Mouse (Mus musculus): Measurements from ENCODE around the gene Gbf1. TPM values are rescaled to one million over a fixed set of nuclear protein-coding genes. Genes with fewer than 3 reads are reported as not detected.

Gbf1 gene
- total RNA-seq, 2 experiments from 2014 or later = 100 TPM

- intact Hi-C loops (cut with DNase I) = no loop called here
- DNase-seq (ENCODE audit: extremely low spot score in 1 of 2, low spot score in 2 of 2) = peak in 1 of 2 experiments; percentile 63
Measured at GRCm38 (mm10) chr19:46321101-46321943, 169.0 kb downstream of the Gbf1 start.

DNA sequence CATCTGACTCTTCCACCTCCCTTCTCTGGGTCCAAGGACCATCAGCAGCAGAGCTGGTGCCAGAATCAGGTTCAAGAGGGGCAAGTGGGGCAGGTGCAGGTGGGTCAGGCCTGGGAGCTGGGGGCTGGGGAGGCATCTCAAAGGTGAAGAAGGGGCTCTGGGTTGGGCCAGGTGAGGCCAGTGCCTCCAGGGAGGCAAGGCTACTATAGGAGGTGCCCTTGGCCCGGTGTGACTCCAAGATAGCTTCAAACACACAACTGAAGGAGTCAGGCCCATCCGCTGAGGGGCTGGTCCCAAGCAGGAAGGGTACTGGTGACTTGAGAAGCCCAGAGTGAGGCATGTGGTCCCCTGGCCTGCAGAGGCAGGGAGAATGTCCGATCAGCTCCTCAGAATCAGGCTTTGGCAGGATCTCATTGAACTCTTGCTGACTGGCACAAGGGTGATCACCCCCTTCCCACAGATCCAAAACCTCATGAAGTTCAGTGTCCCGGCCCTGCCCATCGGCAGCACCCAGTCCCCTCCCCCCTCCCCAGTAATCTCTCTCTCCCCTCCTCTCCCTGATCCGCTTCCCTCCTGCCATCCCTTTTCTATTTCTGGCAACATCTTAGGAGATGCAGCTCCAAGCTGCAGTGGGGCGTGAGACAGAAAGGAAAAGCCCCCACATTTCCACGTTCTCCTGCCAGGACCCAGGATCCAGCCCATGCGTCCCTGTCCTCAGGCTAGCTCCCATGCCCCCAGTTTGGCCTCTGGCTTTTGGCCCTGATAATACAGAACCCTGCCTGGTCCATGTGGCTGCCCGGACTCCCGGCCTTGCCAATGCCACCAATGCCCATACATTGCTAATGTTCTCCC lies 170.1 kb downstream of the Gbf1 start:
- intact Hi-C loops (cut with DNase I) = no loop called here
- DNase-seq (ENCODE audit: extremely low spot score in 1 of 2, low spot score in 2 of 2) = no peak

DNA sequence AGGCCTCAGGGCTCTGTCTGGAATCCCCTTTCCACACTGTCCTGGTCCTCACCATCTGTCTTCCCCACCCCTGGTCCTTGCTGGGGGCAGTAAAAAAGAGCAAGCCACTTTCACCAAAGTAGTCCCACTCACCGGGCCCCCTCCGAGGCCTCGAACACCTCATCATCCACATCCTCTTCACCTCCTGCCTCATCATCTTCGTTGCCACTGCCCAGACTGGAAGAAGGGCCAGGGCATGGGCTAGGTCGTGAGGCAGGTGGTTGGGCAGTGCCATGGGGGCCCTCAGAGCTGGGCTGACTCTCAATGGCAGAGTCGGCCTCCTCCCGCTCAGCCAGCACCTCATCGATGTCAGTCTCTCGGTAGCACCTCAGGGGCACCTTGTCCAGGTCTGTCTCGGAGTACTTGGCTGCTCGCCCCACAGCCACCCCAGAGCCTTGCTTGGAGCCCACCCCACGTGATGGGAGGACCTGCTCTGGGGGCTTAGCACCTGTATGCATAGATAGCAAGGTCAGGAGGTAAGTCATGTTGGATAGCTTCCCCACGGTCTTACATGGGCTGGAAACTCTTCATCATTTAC lies 170.8 kb downstream of the Gbf1 start:
- intact Hi-C loops (cut with DNase I) = no loop called here
- no peak for DNase-seq (ENCODE audit: extremely low spot score in 1 of 2, low spot score in 2 of 2)

DNA sequence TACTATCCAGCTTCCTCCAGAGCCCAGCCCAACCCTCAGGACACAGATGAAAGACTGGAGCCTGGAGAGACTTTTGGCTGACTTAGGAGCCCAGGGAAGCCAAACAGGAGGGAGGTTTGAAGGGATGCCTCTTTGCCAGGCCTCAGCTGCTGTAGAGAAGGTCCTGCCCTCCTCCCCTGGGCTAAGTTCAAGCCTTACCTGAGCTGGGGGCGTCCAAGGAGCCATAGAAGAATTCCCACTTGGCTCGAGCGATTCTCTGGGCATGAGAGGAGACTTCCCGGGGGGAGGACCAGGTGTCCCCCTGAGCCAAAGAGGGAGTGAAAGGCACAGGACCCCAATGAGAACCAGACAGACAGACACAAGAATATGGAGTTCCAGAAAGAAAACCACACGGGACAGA lies 171.4 kb downstream of the Gbf1 start:
- DNase-seq (ENCODE audit: extremely low spot score in 1 of 2, low spot score in 2 of 2) = no peak
- intact Hi-C loops (cut with DNase I) = no loop called here

DNA sequence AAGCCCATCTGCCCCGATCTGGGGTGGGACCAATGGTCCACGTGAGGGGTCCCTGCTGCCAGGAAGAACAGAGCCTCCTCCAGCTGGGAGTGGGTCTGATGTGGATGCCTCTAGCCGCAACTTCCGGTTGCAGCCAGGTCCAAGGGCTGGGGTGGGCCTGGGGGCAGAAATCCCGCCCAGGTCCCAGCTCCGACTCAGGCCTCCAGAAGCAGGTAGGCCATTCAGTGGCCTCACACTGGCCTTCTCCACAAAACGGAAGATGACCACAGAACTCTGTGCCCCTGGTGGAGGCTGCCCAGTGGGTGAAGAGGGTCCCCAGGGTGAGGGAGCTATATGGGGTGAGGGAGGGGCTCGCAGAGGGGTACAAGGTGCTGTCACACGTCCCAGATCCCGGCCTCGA lies 172.1 kb downstream of the Gbf1 start:
- no peak for DNase-seq (ENCODE audit: extremely low spot score in 1 of 2, low spot score in 2 of 2)
- intact Hi-C loops (cut with DNase I) = no loop called here

GRCm38 (mm10) chr19:46324918-46325317 lies 172.6 kb downstream of the Gbf1 start:
- intact Hi-C loops (cut with DNase I) = no loop called here
- DNase-seq (ENCODE audit: extremely low spot score in 1 of 2, low spot score in 2 of 2) = no peak

- DNase-seq (ENCODE audit: extremely low spot score in 1 of 2, low spot score in 2 of 2) = peak in 1 of 2 experiments; percentile 51
- intact Hi-C loops (cut with DNase I) = no loop called here
Measured at GRCm38 (mm10) chr19:46326019-46326755, 173.9 kb downstream of the Gbf1 start.

DNA sequence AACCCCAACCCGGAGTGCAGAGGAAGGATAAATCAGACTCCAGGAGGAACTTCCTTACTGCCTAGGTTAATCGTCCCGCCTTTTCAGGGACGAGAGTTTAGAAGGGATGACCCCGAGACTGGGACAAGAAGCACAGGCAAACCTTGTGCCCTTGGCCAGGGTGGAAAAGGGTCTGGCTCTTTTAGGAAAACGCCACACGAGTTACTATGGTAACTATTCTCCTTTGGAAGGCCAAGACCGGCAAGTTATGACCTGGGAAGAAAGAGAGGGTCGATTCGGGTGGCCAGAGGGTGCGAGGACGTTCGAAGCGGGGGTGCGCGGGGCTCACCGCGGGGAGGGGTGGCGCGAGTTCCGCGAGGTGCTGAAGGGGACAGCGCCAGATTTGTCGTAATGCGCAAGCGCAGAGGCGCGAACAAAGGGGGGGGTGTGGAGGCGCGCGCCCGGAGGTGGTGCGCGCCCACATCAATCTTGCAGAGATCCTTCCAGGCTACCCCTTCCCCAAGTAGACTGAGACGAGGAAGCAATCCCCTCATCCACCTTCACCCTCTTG lies 174.5 kb downstream of the Gbf1 start, which contains the start of gene Psd:
Psd (minus strand) TSS at position 401 of the 550 bp plus-strand sequence.
- intact Hi-C loops (cut with DNase I) = no loop called here
- DNase-seq (ENCODE audit: extremely low spot score in 1 of 2, low spot score in 2 of 2) = peak in 1 of 2 experiments; percentile 80

DNA sequence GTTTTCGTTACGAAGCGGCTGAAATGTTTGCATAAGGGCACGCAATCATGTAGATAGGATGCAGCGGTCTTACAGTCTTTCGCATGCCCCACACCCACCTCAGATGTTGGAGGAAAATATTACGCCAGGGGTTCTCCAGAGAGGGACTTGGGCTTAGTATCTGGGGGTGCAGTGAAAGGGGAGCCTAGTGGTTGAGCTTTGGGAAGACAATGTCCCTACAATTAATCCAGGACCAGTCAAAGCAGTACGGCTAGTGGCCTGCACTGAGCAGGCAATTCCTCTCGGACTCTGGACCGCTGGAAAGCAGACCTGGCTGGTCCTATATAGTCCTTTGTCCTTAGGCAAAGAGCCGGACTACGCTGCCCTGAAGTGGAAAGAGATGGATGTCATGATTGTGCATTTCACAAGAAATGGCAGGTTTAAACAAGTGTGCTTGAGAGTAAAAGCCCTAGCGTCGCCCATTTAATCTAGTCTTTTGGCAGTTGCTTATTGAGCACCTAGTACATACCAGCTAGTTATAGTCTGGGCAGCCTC lies 175.3 kb downstream of the Gbf1 start:
- DNase-seq (ENCODE audit: extremely low spot score in 1 of 2, low spot score in 2 of 2) = peak in 1 of 2 experiments; percentile 21
- intact Hi-C loops (cut with DNase I) = no loop called here

DNA sequence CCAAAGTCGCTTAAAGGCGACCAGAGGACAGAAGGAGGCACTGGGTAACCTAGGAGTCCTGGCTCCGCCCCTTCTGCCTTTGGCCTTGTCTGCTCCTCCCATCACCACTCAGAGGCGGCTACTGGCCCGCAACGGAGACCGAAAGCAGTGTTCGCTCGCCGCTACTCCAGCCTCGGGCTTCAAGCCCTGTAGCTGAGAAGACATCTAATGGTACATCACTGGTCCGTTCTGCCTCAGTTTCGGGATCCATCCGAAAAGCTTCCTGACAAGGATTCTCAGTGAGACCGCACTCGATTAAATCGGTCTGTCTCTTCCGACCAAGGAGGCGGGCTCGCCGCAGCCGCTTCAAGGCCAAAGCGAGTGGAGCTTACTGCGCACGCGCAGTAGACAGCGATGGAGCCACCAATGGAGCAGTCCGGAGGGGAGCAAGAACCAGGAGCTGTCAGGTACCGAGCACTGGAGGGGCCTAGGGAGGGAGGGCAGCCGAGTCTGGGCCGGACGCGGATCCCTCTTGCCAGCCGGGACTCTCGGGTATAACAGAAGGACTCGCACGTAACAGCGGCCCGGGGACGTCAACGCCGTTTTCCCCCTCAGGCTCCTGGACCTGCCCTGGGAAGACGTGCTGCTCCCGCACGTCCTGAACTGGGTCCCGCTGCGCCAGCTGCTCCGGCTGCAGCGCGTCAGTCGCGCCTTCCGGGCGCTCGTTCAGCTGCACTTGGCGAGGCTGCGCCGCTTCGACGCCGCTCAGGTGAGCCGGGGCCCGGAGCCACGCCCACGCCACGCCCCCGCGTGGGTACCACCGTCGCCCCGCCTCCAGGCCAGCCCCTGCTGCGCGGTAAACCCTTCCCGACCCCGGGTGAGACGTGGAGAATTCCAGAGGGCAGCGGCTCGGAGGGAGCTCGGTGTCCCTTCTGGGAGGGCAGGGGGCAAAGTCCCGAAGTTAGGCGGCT lies 176.0 kb downstream of the Gbf1 start, which contains the start of gene Fbxl15:
Fbxl15 (plus strand) TSS at position 104 of the 950 bp plus-strand sequence.
- intact Hi-C loops (cut with DNase I) = no loop called here
- peak; percentile 96 to 97 for DNase-seq (ENCODE audit: extremely low spot score in 1 of 2, low spot score in 2 of 2)

- no peak for DNase-seq (ENCODE audit: extremely low spot score in 1 of 2, low spot score in 2 of 2)
Measured at GRCm38 (mm10) chr19:46329031-46329641, 176.8 kb downstream of the Gbf1 start.

GRCm38 (mm10) chr19:46329951-46330350 lies 177.6 kb downstream of the Gbf1 start:
- peak in 1 of 2 experiments; percentile 89 for DNase-seq (ENCODE audit: extremely low spot score in 1 of 2, low spot score in 2 of 2)
- intact Hi-C loops (cut with DNase I) = no loop called here

More at GRCm38 (mm10) chr19:46329031-46329641, 176.8 kb downstream of the Gbf1 start:
- intact Hi-C loops (cut with DNase I) = no loop called here

- intact Hi-C loops (cut with DNase I) = no loop called here
- DNase-seq (ENCODE audit: extremely low spot score in 1 of 2, low spot score in 2 of 2) = no peak
Measured at GRCm38 (mm10) chr19:46330696-46331095, 178.4 kb downstream of the Gbf1 start.

GRCm38 (mm10) chr19:46331326-46331725 lies 179.0 kb downstream of the Gbf1 start:
- intact Hi-C loops (cut with DNase I) = no loop called here
- no peak for DNase-seq (ENCODE audit: extremely low spot score in 1 of 2, low spot score in 2 of 2)

DNA sequence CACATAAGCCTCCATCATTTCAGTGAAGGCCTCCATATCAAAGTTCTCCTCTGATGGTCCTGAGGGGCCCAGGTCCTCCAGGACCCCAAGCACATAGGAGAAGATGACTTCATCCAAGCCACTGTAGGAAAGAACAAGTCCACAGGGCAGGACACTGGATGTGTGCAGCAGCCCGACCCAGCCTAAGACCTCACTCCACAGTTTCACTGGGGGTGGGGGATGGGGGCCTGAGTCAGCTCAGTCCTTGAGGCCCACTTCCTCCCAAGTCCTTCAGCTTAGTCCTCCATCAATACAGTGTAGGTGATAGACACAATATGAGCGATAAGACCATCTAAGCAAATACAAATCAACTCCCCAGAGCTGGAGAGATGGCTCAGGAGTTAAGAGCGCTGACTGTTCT lies 179.6 kb downstream of the Gbf1 start:
- DNase-seq (ENCODE audit: extremely low spot score in 1 of 2, low spot score in 2 of 2) = no peak
- intact Hi-C loops (cut with DNase I) = no loop called here

DNA sequence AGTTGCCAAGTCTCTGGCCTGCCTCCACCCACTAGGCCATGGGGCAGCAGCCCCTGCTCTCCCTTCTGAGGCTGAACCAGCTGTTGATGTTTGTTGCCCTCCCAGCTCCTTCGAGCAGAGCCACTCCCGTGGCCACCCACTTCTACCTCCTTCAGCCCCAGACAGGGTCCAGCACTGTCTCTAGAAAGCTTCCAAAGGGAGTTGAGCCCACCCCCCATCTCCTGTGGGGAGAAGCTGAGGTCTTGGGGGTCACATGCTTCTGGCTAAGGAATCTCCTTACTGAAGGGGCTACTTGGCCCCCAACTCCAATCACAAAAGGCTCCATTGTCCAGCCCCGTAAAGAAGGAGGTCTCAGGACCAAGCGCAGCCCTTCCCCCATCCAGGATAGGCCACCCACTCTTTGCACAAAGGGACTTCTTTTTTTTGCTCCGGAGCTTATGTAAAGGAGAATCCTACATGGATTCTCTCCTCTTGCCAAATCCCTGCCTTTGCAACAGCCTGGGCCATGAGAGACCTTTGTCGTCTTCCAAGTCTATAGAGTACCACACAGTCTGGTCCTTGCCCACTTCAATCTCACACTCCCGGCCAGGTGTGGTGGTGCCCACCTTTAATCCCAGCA lies 180.5 kb downstream of the Gbf1 start:
- no peak for DNase-seq (ENCODE audit: extremely low spot score in 1 of 2, low spot score in 2 of 2)
- intact Hi-C loops (cut with DNase I) = no loop called here

Data from left cerebral cortex, postnatal 10 days (tissue).